Mouse (Mus musculus) ES-E14 (cell line): ENCODE results near the gene Cfi. TPM values are rescaled to one million over a fixed set of nuclear protein-coding genes. Genes with fewer than 3 reads are reported as not detected.

Source experiments
- DNase-seq: peaks from one replicate; pipeline ENCODE4 v3.0.0-alpha.2; 2013; ENCODE audit warnings: low read depth, low spot score
- H3K27ac ChIP-seq: 2 replicates; pipeline ENCODE4 v1.5.1; 2012; ENCODE audit warnings: low read depth, mild to moderate bottlenecking, low read length, moderate library complexity, mixed read lengths; ENCODE audit not compliant: poor library complexity, insufficient read depth, severe bottlenecking
- H3K36me3 ChIP-seq: 2 replicates; pipeline ENCODE4 v1.6.1; 2012; ENCODE audit warnings: mild to moderate bottlenecking, low read length, moderate library complexity, mixed read lengths; ENCODE audit not compliant: control insufficient read depth, poor library complexity, insufficient read depth, severe bottlenecking
- H3K4me1 ChIP-seq, 2 experiments: fragments of 150-350 bp in 1 of 2; sonication (generic) in 1 of 2; 2 replicates each; pipeline ENCODE4 v1.6.1; 2012; ENCODE audit warnings: low read length in 2 of 2, mild to moderate bottlenecking in 1 of 2, mixed read lengths in 1 of 2; ENCODE audit not compliant: control insufficient read depth in 2 of 2, insufficient read depth in 2 of 2, poor library complexity in 1 of 2
- H3K4me3 ChIP-seq, 2 experiments: fragments of 150-350 bp in 1 of 2; sonication (generic) in 1 of 2; 2 replicates each; pipeline ENCODE4 v1.5.1; 2012; ENCODE audit warnings: low read length in 2 of 2, low read depth in 1 of 2, mild to moderate bottlenecking in 1 of 2, mixed read lengths in 1 of 2; ENCODE audit not compliant: insufficient read depth in 1 of 2, poor library complexity in 1 of 2, severe bottlenecking in 1 of 2
- H3K9ac ChIP-seq: 2 replicates; pipeline ENCODE4 v1.6.1; 2012; ENCODE audit warnings: low read depth, mild to moderate bottlenecking, low read length, mixed read lengths; ENCODE audit not compliant: poor library complexity, insufficient read depth, severe bottlenecking
- H3K9me3 ChIP-seq: fragments of 150-350 bp; sonication (generic); 2 replicates; pipeline ENCODE4 v1.6.1; 2012; ENCODE audit warnings: low read depth, mild to moderate bottlenecking, low read length; ENCODE audit not compliant: control insufficient read depth, insufficient read depth
- CHD2 ChIP-seq: IDR thresholded peaks from 2 replicates; pipeline ENCODE4 v1.6.1; 2014; ENCODE audit warnings: mild to moderate bottlenecking, low read depth, low read length, inconsistent platforms
- HCFC1 ChIP-seq: IDR thresholded peaks from 2 replicates; pipeline ENCODE4 v1.6.1; 2012; ENCODE audit warnings: low read length, inconsistent platforms, borderline replicate concordance; ENCODE audit not compliant: insufficient read depth
- MAFK ChIP-seq: IDR thresholded peaks from 2 replicates; pipeline ENCODE4 v1.6.1; 2014; ENCODE audit warnings: mild to moderate bottlenecking, low read depth, low read length, inconsistent platforms; ENCODE audit not compliant: insufficient read depth
- ZC3H11A ChIP-seq: IDR thresholded peaks from 2 replicates; pipeline ENCODE4 v1.6.1; 2012; ENCODE audit warnings: low read depth, mild to moderate bottlenecking, inconsistent platforms, low read length, borderline replicate concordance
- ZNF384 ChIP-seq: IDR thresholded peaks from 2 replicates; pipeline ENCODE4 v1.6.1; 2012; ENCODE audit warnings: low read depth, low read length, inconsistent platforms
- in situ Hi-C, 2 experiments: fragments of 600-800 bp; cut with MboI; formaldehyde crosslinking; loops; one replicate each; pipeline ENCODE4 v1.15.1; 2025; ENCODE audit warnings: low sequenced_read_pairs in 2 of 2, inconsistent platforms in 1 of 2; ENCODE audit not compliant: unreplicated experiment in 2 of 2
- total RNA-seq: library from RNA; depleted of rRNA; stranded (reverse); fragments of 300-350 nt; gene quantifications from 2 replicates; pipeline ENCODE4 v1.2.3, GENCODE M21; 2012

Gene Cfi
- total RNA-seq, 1 experiment: not detected

GRCm38 (mm10) chr3:129845868-129846267, 10.2 kb downstream of the Cfi start:
- no peak overlapping the region for H3K9ac ChIP-seq
- H3K4me1 ChIP-seq: 0 out of 4 replicates have a peak, but pooled peaks cover 0 to 2% of the 10 kb centered on the region in 2 experiments
- no peak for DNase-seq
- in situ Hi-C loops: no loop called here
- H3K9me3 ChIP-seq: no peaks in the 10 kb centered on the region
- H3K4me3 ChIP-seq: no peak overlapping the region
- H3K27ac ChIP-seq: no peak overlapping the region
- no peaks in the 10 kb centered on the region for H3K36me3 ChIP-seq
- TF ChIP-seq ZNF384 (no peak), HCFC1 (no peak), ZC3H11A (no peak), MAFK (no peak), CHD2 (no peak)

- 0 out of 4 replicates have a peak, but pooled peaks cover 0 to 2% of the 10 kb centered on the region in 2 experiments for H3K4me1 ChIP-seq
Observed at GRCm38 (mm10) chr3:129846846-129847245, 11.2 kb downstream of the Cfi start.

DNA sequence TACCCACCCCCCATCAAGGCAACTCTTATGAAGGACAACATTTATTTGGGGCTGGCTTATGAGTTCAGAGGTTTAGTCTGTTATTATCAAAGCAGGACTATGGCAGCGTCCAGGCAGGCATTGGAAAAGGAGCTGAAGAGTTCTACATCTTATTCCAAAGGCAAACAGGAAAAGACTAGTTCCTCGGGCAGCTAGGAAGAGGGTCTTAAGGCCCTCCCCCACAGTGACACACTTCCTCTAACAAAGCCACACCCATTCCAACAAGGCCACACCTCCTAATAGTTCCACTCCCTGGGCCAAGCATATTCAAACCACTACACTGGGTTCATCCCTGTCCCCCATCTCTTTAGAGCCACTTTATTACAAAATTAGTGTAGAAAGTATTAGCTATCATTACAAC, 26.9 kb downstream of the Cfi start:
- Histone ChIP-seq H3K9ac (no peak overlapping the region), H3K4me1 (no peaks in the 10 kb centered on the region), H3K36me3 (no peaks in the 10 kb centered on the region), H3K27ac (no peak overlapping the region), H3K9me3 (no peaks in the 10 kb centered on the region), H3K4me3 (no peak overlapping the region)
- DNase-seq: no peak
- TF ChIP-seq ZC3H11A (no peak), MAFK (no peak), ZNF384 (no peak), HCFC1 (no peak), CHD2 (no peak)
- in situ Hi-C loops: no loop called here

More at GRCm38 (mm10) chr3:129846846-129847245, 11.2 kb downstream of the Cfi start:
- DNase-seq: no peak
- Histone ChIP-seq H3K27ac (no peak overlapping the region), H3K9ac (no peak overlapping the region), H3K9me3 (no peaks in the 10 kb centered on the region), H3K4me3 (no peak overlapping the region), H3K36me3 (no peaks in the 10 kb centered on the region)
- in situ Hi-C loops: no loop called here
- TF ChIP-seq ZC3H11A (no peak), MAFK (no peak), ZNF384 (no peak), HCFC1 (no peak), CHD2 (no peak)

- Histone ChIP-seq H3K9me3 (no peaks in the 10 kb centered on the region), H3K27ac (no peak overlapping the region), H3K4me1 (no peaks in the 10 kb centered on the region), H3K36me3 (no peaks in the 10 kb centered on the region), H3K4me3 (no peak overlapping the region), H3K9ac (no peak overlapping the region)
- DNase-seq: peak; percentile 68
- in situ Hi-C loops: no loop called here
- TF ChIP-seq ZC3H11A (peak; percentile 57; the same call in 1 of the 2 replicates), ZNF384 (no peak), CHD2 (no peak), MAFK (no peak)
Observed at GRCm38 (mm10) chr3:129863698-129864097, 28.0 kb downstream of the Cfi start.

DNA sequence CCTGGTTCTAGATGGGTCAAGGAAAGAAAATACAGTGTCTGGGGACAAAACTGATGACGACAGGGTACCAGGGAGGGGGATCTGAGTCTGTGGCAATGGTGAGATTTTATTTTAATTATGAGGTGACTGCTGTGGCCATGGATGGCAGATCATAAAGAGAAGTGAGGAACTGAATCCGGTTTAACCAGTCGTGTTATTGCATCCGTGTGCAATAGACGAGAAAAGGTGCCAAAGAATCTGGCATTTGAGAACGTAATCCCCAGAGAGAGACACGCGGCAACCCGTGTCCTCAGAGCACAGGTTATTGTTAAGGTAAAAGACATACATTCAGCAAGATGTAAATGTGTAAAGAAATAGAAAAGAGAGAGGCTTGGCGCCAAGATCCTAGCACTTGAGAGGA, 41.6 kb downstream of the Cfi start:
- TF ChIP-seq MAFK (no peak), CHD2 (no peak), ZC3H11A (no peak), HCFC1 (no peak), ZNF384 (no peak)
- H3K4me3 ChIP-seq: no peak overlapping the region
- H3K9me3 ChIP-seq: no peaks in the 10 kb centered on the region
- H3K36me3 ChIP-seq: no peaks in the 10 kb centered on the region
- H3K4me1 ChIP-seq: peaks cover 0 to 15% of the 10 kb centered on the region in 2 experiments; a peak in 3 of 4 replicates
- no peak overlapping the region for H3K27ac ChIP-seq
- DNase-seq: no peak
- in situ Hi-C loops: no loop called here
- no peak overlapping the region for H3K9ac ChIP-seq
